Mouse (Mus musculus): ENCODE data around the gene Synpo2l.
"Not testable (repeated sequence)": the region's sequence is repeated elsewhere in the genome, so short reads cannot be mapped to it uniquely, and the experiment has no call there.

- not testable (repeated sequence) for TF ChIP-seq CTCF (IDR thresholded peaks at IDR 0.05; ENCODE audit: low read depth, low read length); POLR2A (IDR thresholded peaks at IDR 0.05; ENCODE audit: borderline replicate concordance, low read depth, low read length)
Measured at GRCm38 (mm10) chr14:20636968-20637367, 31.2 kb downstream of the Synpo2l start.
